Mouse (Mus musculus) spleen, postnatal 36 days (tissue): ENCODE results near the gene C2cd5.
"Not testable (repeated sequence)": the region's sequence is repeated elsewhere in the genome, so short reads cannot be mapped to it uniquely, and the experiment has no call there.

Experiments used
- DNase-seq, 2 experiments: peaks; one replicate each; pipeline ENCODE4 v3.0.0; 2022; ENCODE audit warnings: low spot score in 2 of 2, mixed read lengths in 1 of 2

The C2cd5 gene

DNA sequence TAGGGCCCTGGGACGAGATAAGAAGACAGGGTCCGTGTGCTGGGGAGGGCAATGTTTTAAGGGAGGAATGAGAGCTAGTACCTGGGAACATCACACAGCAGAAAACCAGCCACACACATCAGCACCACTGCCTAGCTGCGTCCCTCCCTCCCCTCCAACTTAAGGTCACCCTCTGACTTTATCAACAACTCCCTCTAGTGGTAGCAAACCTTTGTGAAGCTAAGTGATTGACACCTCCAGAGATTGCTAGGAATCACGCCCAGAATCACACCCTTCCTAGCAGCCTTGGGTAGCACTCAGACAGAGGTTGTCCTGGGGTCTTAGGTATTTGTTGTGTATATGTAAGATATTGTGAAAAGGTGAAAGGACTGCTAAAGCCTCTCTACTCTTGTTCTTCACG is 79.3 kb downstream of the C2cd5 start:
- no peak for DNase-seq

DNA sequence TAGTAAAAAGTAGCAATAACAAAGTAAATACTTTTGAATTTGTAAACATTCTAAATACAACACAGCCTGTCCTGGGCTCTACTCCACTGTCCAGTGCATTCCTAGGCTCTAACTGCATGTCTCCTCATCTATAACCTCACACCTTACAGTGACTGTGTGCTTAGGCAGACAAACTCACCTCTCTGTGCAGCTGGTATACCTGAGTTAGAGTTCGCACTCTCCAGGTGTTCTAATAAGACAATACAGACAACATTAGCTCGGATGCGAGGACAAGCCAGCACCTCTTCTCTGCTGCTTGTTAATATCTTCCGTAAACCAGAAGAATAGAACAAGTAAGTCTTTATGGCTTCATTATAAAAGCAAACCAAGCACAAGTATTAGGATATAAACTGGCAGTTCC is 79.8 kb downstream of the C2cd5 start:
- DNase-seq, result no peak

DNA sequence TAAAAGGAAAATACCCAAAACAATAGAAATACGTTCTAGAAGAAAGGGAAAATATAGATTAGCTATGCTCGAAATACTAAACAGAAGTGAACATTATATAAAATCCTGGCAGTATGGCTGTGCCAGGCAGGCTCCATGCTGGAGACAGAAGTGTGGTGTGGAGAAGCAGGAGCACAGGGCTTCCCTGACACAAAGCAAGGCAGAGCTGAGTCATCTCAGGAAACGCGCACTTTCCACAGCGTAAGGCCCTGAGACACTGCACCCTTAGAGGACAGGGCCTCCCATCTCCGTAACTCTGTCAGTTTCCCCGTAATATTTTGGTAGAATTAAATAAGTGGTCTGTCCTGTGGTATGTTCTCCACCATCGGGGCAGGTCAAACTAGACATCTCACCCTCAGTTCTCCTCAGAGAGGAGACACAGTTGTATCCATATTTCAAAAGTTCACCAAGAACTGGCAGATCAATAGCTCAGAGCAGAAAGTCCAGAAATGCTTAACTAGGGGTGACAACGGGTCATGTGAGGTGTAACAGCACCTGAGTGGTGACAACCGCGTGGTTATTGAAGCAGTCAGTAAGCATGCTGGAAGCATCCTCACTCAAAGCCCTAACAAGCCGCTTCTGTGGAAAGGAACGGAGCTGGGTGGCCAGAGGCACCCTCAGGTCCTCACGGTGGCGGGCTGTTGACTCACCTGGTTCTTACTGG is 87.3 kb downstream of the C2cd5 start:
- no peak for DNase-seq

GRCm38 (mm10) chr6:143008865-143009264 is 91.1 kb downstream of the C2cd5 start:
- no peak for DNase-seq

GRCm38 (mm10) chr6:143005209-143005608 is 94.7 kb downstream of the C2cd5 start:
- not testable (repeated sequence) for DNase-seq

- DNase-seq, result no peak
Measured at GRCm38 (mm10) chr6:143004801-143005200, 95.1 kb downstream of the C2cd5 start.

GRCm38 (mm10) chr6:142998221-142998999 is 101.5 kb downstream of the C2cd5 start:
- DNase-seq, result no peak

DNA sequence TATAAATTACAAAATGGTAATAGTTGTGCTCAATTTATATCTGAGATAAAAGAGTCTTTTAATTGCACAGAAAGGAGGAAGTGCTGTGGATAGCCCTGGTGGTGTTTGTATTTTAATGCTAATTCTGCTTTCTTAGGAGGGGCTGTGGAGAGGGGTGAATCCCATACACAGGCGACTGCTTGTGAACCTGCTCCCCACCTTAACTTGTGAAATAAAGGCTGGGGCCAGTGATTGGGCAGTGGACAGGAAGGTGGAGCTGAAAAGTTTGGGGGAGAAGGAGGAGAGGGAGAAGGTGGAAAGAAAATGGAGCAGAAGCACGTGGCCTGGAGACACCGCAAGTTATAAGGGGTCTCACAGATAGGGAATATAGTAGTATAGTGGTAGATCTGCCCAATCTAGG is 103.1 kb downstream of the C2cd5 start:
- no peak for DNase-seq

- no peak for DNase-seq
Measured at GRCm38 (mm10) chr6:142995567-142995966, 104.4 kb downstream of the C2cd5 start.

GRCm38 (mm10) chr6:142994821-142995220 is 105.1 kb downstream of the C2cd5 start:
- DNase-seq, result no peak

GRCm38 (mm10) chr6:142993705-142994698 is 105.9 kb downstream of the C2cd5 start:
- no peak for DNase-seq

DNA sequence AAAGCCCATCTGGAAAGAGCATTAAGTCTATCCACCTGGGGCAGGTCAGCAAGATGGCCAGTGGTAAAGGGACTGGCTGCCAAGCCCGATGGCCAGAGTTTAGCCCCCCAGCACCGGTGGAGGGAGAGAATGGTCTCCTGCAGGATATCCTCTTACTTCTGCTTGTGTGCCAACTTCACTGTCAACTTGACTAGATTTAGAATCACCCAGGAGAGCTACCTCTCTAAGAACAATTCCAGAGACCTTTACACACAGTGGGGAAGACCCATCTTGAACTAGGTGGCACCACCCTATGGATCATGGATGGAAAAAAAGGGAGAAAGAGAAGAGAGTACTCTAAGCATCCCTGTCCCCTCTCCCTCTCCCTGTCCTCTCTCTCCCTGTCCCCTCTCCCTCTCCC is 107.0 kb downstream of the C2cd5 start:
- no peak for DNase-seq

GRCm38 (mm10) chr6:142992099-142992498 is 107.8 kb downstream of the C2cd5 start:
- DNase-seq, result no peak

GRCm38 (mm10) chr6:142991391-142992059 is 108.4 kb downstream of the C2cd5 start:
- peak; percentile 61 to 72 for DNase-seq

DNA sequence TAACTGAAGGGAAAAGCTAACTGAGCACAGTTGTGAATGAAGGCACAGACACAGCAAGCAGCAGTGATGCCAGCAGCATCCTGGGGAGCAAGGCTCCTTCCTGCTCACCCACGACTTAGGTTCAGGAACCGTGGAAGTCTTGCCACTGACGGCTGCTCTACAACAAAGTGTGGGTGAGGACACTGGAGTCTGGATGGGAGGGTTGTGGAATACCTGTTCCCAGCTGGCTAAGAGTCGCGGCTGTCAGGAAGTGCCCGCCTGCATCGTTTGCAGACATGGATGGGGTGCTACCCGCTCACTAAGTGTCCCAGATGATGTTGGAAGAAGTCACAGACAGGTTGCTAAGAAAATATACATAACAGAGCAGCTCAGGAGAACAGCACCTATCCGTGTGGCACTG is 109.4 kb downstream of the C2cd5 start:
- no peak for DNase-seq

DNA sequence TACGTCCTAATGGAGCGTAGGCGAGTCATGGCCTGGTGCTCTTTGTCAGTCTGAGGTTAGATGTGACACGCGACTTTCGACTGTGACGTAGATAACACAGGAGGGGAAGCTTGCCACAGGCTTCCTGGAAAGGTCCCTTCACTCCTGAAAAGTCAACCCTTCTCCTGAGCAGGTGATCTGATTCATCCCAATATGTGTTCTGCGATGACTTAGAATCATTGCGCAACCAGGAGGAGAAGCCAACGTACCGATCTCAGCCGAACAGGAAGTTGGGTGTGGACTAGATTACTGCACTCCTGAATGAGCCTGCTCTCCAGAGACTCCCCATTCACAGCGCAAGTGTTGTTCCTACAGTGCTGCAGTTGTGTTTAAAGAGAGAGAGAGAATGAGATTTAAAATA is 110.4 kb downstream of the C2cd5 start:
- no peak for DNase-seq

DNA sequence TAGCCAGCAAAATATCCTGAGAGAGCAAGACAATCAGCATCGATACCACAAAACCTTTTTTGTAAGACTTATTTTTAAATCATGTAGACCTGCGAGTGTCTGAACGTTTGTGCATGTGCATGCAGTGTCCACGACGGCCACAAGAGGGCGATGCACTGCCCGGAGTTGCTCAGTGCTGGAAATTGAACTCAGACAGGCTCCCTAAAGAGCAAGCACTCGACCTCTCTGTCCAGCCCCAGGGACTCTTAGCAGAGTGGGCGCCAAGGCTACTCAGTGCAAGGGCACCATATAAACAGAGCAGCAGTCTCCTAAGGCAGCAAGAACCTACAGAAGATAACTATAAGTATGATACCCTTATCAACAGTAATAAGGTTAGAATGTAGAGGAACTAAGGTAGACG is 111.2 kb downstream of the C2cd5 start:
- peak; percentile 52 to 58 for DNase-seq

- DNase-seq, result no peak
Measured at GRCm38 (mm10) chr6:142988231-142988630, 111.7 kb downstream of the C2cd5 start.

GRCm38 (mm10) chr6:142987616-142988015 is 112.3 kb downstream of the C2cd5 start:
- DNase-seq, result no peak

- DNase-seq, result not testable (repeated sequence)
Measured at GRCm38 (mm10) chr6:142986706-142987105, 113.2 kb downstream of the C2cd5 start.

GRCm38 (mm10) chr6:142985561-142986238 is 114.2 kb downstream of the C2cd5 start:
- not testable (repeated sequence) for DNase-seq
